Mouse (Mus musculus): Measurements from ENCODE around the gene Fibcd1. TPM values are rescaled to one million over a fixed set of nuclear protein-coding genes. Genes with fewer than 3 reads are reported as not detected.
A peak's percentile ranks its signal among the peaks of the same experiment; 100 is the strongest.

Gene Fibcd1
- polyA plus RNA-seq, 1 experiment from 2014 or later, result 7.1 TPM

- Histone ChIP-seq H3K9ac (ENCODE audit: low read depth, low read length) (no peak overlapping the region), H3K27ac (ENCODE audit: low read depth, low read length) (no peak overlapping the region), H3K36me3 (ENCODE audit: control insufficient read depth, insufficient read depth, low read length) (no peaks in the 10 kb centered on the region), H3K9me3 (ENCODE audit: control insufficient read depth, low read length) (no peaks in the 10 kb centered on the region), H3K4me1 (ENCODE audit: control insufficient read depth, insufficient read depth, low read depth, low read length) (peaks cover 26% of the 10 kb centered on the region), H3K4me2 (ENCODE audit: low read length) (no peak overlapping the region), H3K4me3 (ENCODE audit: low read length) (no peak overlapping the region), H3K27me3 (replicated peaks; ENCODE audit: control insufficient read depth, insufficient read depth, low read length) (peaks cover 3% of the 10 kb centered on the region)
- no peak for ATAC-seq
- WGBS, result 61% methylated on average over 11 of the region's 15 CpGs
Observed at GRCm38 (mm10) chr2:31823933-31824730, 21.7 kb downstream of the Fibcd1 start.

- H3K27ac ChIP-seq (ENCODE audit: low read depth, low read length), result peak overlapping the region; percentile 26; the same call in 1 of the 2 replicates
- peaks cover 3% of the 10 kb centered on the region for H3K27me3 ChIP-seq (replicated peaks; ENCODE audit: control insufficient read depth, insufficient read depth, low read length)
- H3K9ac ChIP-seq (ENCODE audit: low read depth, low read length), result peak overlapping the region; percentile 25
- H3K4me3 ChIP-seq (ENCODE audit: low read length), result peak overlapping the region; percentile 25
- H3K4me1 ChIP-seq (ENCODE audit: control insufficient read depth, insufficient read depth, low read depth, low read length), result peaks cover 18% of the 10 kb centered on the region
- no peaks in the 10 kb centered on the region for H3K9me3 ChIP-seq (ENCODE audit: control insufficient read depth, low read length)
- no peaks in the 10 kb centered on the region for H3K36me3 ChIP-seq (ENCODE audit: control insufficient read depth, insufficient read depth, low read length)
- peak; percentile 68 for ATAC-seq
- peak overlapping the region; percentile 53 for H3K4me2 ChIP-seq (ENCODE audit: low read length)
- WGBS, result 11% methylated on average over 39 of the region's 39 CpGs
Observed at GRCm38 (mm10) chr2:31822524-31823371, 23.1 kb downstream of the Fibcd1 start.

- H3K9me3 ChIP-seq (ENCODE audit: control insufficient read depth, low read length), result no peaks in the 10 kb centered on the region
- no peak overlapping the region for H3K27ac ChIP-seq (ENCODE audit: low read depth, low read length)
- peak; percentile 49; the same call in 1 of the 2 replicates for ATAC-seq
- no peak overlapping the region for H3K4me2 ChIP-seq (ENCODE audit: low read length)
- peaks cover 4% of the 10 kb centered on the region; the same call in 1 of the 2 replicates for H3K4me1 ChIP-seq (ENCODE audit: control insufficient read depth, insufficient read depth, low read depth, low read length)
- H3K36me3 ChIP-seq (ENCODE audit: control insufficient read depth, insufficient read depth, low read length), result no peaks in the 10 kb centered on the region
- no peaks in the 10 kb centered on the region for H3K27me3 ChIP-seq (replicated peaks; ENCODE audit: control insufficient read depth, insufficient read depth, low read length)
- WGBS, result 35% methylated on average over 5 of the region's 5 CpGs
- no peak overlapping the region for H3K9ac ChIP-seq (ENCODE audit: low read depth, low read length)
- no peak overlapping the region for H3K4me3 ChIP-seq (ENCODE audit: low read length)
Observed at GRCm38 (mm10) chr2:31815367-31815766, 30.4 kb downstream of the Fibcd1 start.

DNA sequence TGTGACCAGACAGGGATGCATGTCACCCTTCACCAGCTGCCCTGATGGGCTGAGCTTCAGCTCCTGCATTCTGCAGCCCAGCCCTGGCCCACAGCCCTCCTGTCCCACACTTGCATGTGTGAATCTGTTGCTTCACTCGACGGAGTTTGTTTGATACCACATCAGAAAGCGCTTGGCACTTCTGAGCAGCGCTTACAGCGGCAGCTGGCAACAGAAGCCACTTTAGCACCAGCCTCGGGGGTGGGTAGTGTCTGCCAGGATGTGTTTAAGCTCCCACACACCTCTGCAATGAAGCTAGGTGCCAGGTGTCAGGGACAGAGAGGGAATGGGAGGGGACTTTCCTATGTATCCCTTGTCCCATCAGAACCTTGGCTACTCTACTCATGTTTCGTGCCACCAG lies 31.1 kb downstream of the Fibcd1 start:
- no peaks in the 10 kb centered on the region for H3K27me3 ChIP-seq (replicated peaks; ENCODE audit: control insufficient read depth, insufficient read depth, low read length)
- WGBS, result 74% methylated on average over 7 of the region's 7 CpGs

DNA sequence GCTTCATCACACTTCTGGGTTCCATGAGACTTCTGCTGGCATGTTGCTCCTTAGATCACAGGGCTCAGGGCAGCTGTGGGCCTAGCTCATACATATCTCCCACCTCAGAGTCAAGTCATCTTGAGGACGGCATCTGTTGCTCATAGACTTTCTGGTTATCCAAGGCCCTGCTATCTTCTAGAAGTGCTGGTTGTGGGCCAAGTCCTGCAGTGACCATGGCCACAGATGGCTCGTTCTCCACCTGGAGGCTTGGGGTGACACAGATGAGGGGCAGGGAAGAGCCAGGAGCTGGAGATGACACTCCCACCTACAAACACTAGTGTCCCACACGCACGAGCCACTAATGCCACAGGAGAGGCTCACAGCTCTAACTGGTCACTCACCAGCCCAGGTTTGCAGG lies 32.2 kb downstream of the Fibcd1 start:
- Histone ChIP-seq H3K36me3 (ENCODE audit: control insufficient read depth, insufficient read depth, low read length) (no peaks in the 10 kb centered on the region), H3K4me2 (ENCODE audit: low read length) (no peak overlapping the region)

More for the DNA sequence above, 31.1 kb downstream of the Fibcd1 start:
- peaks cover 10% of the 10 kb centered on the region; the same call in 1 of the 2 replicates for H3K4me1 ChIP-seq (ENCODE audit: control insufficient read depth, insufficient read depth, low read depth, low read length)
- ATAC-seq, result no peak
- H3K4me2 ChIP-seq (ENCODE audit: low read length), result no peak overlapping the region
- H3K9me3 ChIP-seq (ENCODE audit: control insufficient read depth, low read length), result no peaks in the 10 kb centered on the region
- no peaks in the 10 kb centered on the region for H3K36me3 ChIP-seq (ENCODE audit: control insufficient read depth, insufficient read depth, low read length)
- H3K4me3 ChIP-seq (ENCODE audit: low read length), result no peak overlapping the region
- no peak overlapping the region; the same call in 1 of the 2 replicates for H3K9ac ChIP-seq (ENCODE audit: low read depth, low read length)
- H3K27ac ChIP-seq (ENCODE audit: low read depth, low read length), result no peak overlapping the region

DNA sequence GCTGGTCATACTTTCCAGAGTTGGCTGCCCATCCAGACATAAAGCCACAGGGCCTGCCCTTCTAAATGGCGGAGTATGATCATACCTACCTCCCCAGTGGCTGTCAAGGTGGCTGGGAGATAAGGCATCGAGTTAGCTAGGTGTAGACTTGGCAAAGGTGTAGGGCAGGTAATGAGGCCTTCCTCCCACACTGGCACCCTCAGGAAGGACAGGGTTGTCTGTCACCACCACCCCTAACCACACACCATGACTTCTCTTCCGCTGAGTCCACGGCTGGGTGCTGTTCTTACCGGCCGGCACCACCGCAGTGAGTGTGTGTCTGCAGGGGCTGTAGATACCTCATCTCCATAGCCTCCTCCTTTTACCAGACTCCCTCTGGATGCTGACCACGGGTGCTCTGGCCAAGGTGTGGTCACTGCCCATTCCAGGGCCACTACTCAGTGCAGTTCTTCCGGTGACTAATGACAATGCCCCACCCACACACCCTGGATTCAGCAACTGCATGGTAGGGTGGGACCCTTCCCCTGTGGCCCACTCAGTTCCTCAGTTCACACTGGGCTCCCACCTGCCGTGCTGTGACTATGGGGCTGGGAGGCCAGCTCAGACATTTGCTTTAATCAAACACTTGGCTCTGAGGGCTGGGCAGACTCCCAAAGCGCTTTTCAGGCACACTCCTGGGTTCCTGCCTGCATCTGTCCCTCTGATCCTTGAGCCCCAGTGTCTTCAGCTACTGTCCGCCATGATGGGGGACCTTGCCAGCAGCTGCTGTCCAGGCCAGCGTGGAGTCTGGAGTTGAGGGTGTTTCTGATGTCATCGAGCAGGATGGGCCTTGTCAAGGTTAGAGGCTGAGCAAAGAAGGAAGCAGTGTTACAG lies 34.5 kb downstream of the Fibcd1 start:
- no peak overlapping the region for H3K4me2 ChIP-seq (ENCODE audit: low read length)
- ATAC-seq, result no peak
- 88% methylated on average over 14 of the region's 14 CpGs for WGBS
- H3K27ac ChIP-seq (ENCODE audit: low read depth, low read length), result no peak overlapping the region
- no peaks in the 10 kb centered on the region for H3K9me3 ChIP-seq (ENCODE audit: control insufficient read depth, low read length)
- no peak overlapping the region for H3K4me3 ChIP-seq (ENCODE audit: low read length)
- no peaks in the 10 kb centered on the region for H3K27me3 ChIP-seq (replicated peaks; ENCODE audit: control insufficient read depth, insufficient read depth, low read length)
- peaks cover 41% of the 10 kb centered on the region for H3K4me1 ChIP-seq (ENCODE audit: control insufficient read depth, insufficient read depth, low read depth, low read length)
- H3K9ac ChIP-seq (ENCODE audit: low read depth, low read length), result no peak overlapping the region
- no peaks in the 10 kb centered on the region for H3K36me3 ChIP-seq (ENCODE audit: control insufficient read depth, insufficient read depth, low read length)

More for the DNA sequence above, 32.2 kb downstream of the Fibcd1 start:
- Histone ChIP-seq H3K27ac (ENCODE audit: low read depth, low read length) (no peak overlapping the region), H3K4me3 (ENCODE audit: low read length) (no peak overlapping the region), H3K9me3 (ENCODE audit: control insufficient read depth, low read length) (no peaks in the 10 kb centered on the region), H3K4me1 (ENCODE audit: control insufficient read depth, insufficient read depth, low read depth, low read length) (peaks cover 21% of the 10 kb centered on the region), H3K27me3 (replicated peaks; ENCODE audit: control insufficient read depth, insufficient read depth, low read length) (no peaks in the 10 kb centered on the region), H3K9ac (ENCODE audit: low read depth, low read length) (no peak overlapping the region)
- 85% methylated on average over 4 of the region's 4 CpGs for WGBS
- ATAC-seq, result no peak

DNA sequence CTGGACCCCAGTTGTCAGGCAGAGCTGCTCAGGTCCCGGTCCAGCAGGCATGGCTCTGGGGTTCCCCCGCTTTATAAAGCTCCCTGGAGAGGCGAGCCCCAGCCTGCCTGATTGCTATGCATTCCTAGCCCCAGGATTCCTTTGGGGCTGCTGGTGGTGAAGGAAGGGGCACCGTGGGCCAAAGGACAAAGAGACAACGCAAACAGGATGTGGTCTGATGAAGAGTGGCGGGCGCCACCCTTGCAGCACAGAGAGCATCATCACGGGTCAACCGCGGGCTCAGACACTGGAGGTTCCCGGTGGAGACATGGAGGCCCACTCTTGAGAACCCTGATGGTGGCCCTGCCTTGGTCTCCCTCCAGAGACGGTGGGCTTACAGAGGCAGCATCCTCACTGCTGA lies 35.4 kb downstream of the Fibcd1 start, which contains the start of gene Qrfp:
Qrfp (minus strand) TSS at position 137 of the 400 bp plus-strand sequence.
- Histone ChIP-seq H3K27me3 (replicated peaks; ENCODE audit: control insufficient read depth, insufficient read depth, low read length) (no peaks in the 10 kb centered on the region), H3K9ac (ENCODE audit: low read depth, low read length) (no peak within 1 kb of the TSS), H3K4me2 (ENCODE audit: low read length) (no peak within 1 kb of the TSS), H3K36me3 (ENCODE audit: control insufficient read depth, insufficient read depth, low read length) (no peaks in the 10 kb centered on the region), H3K27ac (ENCODE audit: low read depth, low read length) (no peak within 1 kb of the TSS), H3K4me1 (ENCODE audit: control insufficient read depth, insufficient read depth, low read depth, low read length) (peaks cover 46% of the 10 kb centered on the region), H3K4me3 (ENCODE audit: low read length) (no peak within 1 kb of the TSS), H3K9me3 (ENCODE audit: control insufficient read depth, low read length) (no peaks in the 10 kb centered on the region)
- no peak for ATAC-seq
- 43% methylated on average over 12 of the region's 12 CpGs for WGBS

DNA sequence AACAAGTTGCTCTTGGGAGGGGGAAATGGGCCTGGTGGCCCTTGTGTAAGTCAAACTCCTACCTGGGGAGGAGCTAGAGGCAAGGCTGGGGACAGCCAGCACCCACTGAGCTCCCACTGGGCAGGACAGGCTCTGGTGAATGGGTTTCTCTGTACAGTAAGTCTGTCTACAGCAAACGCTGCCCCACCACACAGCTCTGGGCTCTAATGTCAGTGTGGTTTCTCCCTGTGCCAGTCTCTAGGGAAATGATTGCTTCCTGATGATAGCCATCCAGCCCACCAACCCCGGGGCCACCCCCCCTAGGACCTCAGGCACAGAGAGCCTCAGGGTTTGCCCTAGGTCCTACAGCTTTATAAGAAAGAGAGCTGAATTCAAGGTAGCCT lies 36.5 kb downstream of the Fibcd1 start:
- Histone ChIP-seq H3K4me3 (ENCODE audit: low read length) (no peak overlapping the region), H3K27ac (ENCODE audit: low read depth, low read length) (no peak overlapping the region), H3K4me1 (ENCODE audit: control insufficient read depth, insufficient read depth, low read depth, low read length) (peaks cover 46% of the 10 kb centered on the region), H3K4me2 (ENCODE audit: low read length) (no peak overlapping the region), H3K9me3 (ENCODE audit: control insufficient read depth, low read length) (no peaks in the 10 kb centered on the region), H3K9ac (ENCODE audit: low read depth, low read length) (peak overlapping the region; percentile 35; the same call in 1 of the 2 replicates), H3K27me3 (replicated peaks; ENCODE audit: control insufficient read depth, insufficient read depth, low read length) (no peaks in the 10 kb centered on the region), H3K36me3 (ENCODE audit: control insufficient read depth, insufficient read depth, low read length) (no peaks in the 10 kb centered on the region; the same call in 1 of the 2 replicates)
- whole genome bisulfite sequencing, result 38% methylated on average over 2 of the region's 2 CpGs
- ATAC-seq, result no peak

Measured in hindbrain, embryonic 16.5 days (tissue).